Mouse (Mus musculus): Measurements from ENCODE around the gene Taar7d. TPM values are rescaled to one million over a fixed set of nuclear protein-coding genes. Genes with fewer than 3 reads are reported as not detected.

The Taar7d gene
- total RNA-seq, 2 experiments from 2014 or later: not detected

Other genes with a start within 250 kb of the Taar7d start
- gene Rps12, start 239.9 kb upstream of the Taar7d start, total RNA-seq (2021): 100 to 1,000 TPM; 227 to 240 TPM
- gene Slc18b1, start 230.2 kb upstream of the Taar7d start, total RNA-seq (2021): 1 to 10 TPM; 7.9 TPM
- under 1 TPM; 0.20 to 0.31 TPM for gene Vnn3, start 175.8 kb upstream of the Taar7d start, total RNA-seq (2021)
- under 1 TPM; 0.35 to 0.64 TPM for gene Vnn1, start 132.5 kb upstream of the Taar7d start, total RNA-seq (2021)
- gene Taar1, start 106.9 kb upstream of the Taar7d start, total RNA-seq (2021): not detected
- not detected for gene Taar2, start 88.7 kb upstream of the Taar7d start, total RNA-seq (2021)
- gene Taar3, start 77.7 kb upstream of the Taar7d start, total RNA-seq (2021): not detected
- gene Taar4, start 66.7 kb upstream of the Taar7d start, total RNA-seq (2021): not detected
- gene Taar5, start 56.5 kb upstream of the Taar7d start, total RNA-seq (2021): not detected
- gene Taar6, start 41.6 kb upstream of the Taar7d start, total RNA-seq (2021): not detected
- not detected for gene Taar7a, start 33.7 kb upstream of the Taar7d start, total RNA-seq (2021)
- not detected for gene Taar7b, start 27.3 kb upstream of the Taar7d start, total RNA-seq (2021)
- not detected for gene Taar7e, start 10.4 kb downstream of the Taar7d start, total RNA-seq (2021)
- not detected for gene Taar7f, start 22.3 kb downstream of the Taar7d start, total RNA-seq (2021)
- not detected for gene Taar8a, start 49.3 kb downstream of the Taar7d start, total RNA-seq (2021)
- not detected for gene Taar8b, start 65.1 kb downstream of the Taar7d start, total RNA-seq (2021)
- not detected for gene Taar8c, start 74.7 kb downstream of the Taar7d start, total RNA-seq (2021)
- gene Taar9, start 82.3 kb downstream of the Taar7d start, total RNA-seq (2021): not detected
- gene Stx7, start 122.1 kb downstream of the Taar7d start, total RNA-seq (2021): 10 to 100 TPM; 44.9 to 51.8 TPM
- under 1 TPM; 0.41 to 0.52 TPM for gene Moxd1, start 196.3 kb downstream of the Taar7d start, total RNA-seq (2021)